Mouse (Mus musculus) gastrocnemius, postnatal 4 days (tissue): ENCODE results near the gene Olfr651. TPM values are rescaled to one million over a fixed set of nuclear protein-coding genes. Genes with fewer than 3 reads are reported as not detected.
"Not testable (repeated sequence)": the region's sequence is repeated elsewhere in the genome, so short reads cannot be mapped to it uniquely, and the experiment has no call there.

ENCODE experiments used
- DNase-seq, 2 experiments: peaks; one replicate each; pipeline ENCODE4 v3.0.0; 2021 to 2022; ENCODE audit warnings: low spot score in 2 of 2, mixed read lengths in 2 of 2
- long read RNA-seq, 2 experiments: library from polyadenylated mRNA; stranded (forward); transcript quantifications; one replicate each; pipeline ENCODE4 v2.0.0; 2021
- total RNA-seq, 2 experiments: library from RNA; stranded (reverse); gene quantifications; 2 replicates each; pipeline ENCODE4 v1.2.3; 2021

Gene Olfr651
- total RNA-seq: not detected
- long read RNA-seq, experiment 1: 0 reads
- long read RNA-seq, experiment 2: 0 reads

- DNase-seq: no peak
Observed at GRCm38 (mm10) chr7:104549833-104550232, at the start of gene Olfr651. Gene Olfr651, plus strand, starts transcription at chr7:104550133.

- DNase-seq: not testable (repeated sequence)
Observed at GRCm38 (mm10) chr7:104501186-104501585, 48.7 kb upstream of the Olfr651 start.

GRCm38 (mm10) chr7:104501589-104502371, 48.2 kb upstream of the Olfr651 start:
- no peak for DNase-seq

- not testable (repeated sequence) for DNase-seq
Observed at GRCm38 (mm10) chr7:104507421-104508065, 42.4 kb upstream of the Olfr651 start, which contains the start of gene Trim30d. Gene Trim30d, minus strand, starts transcription at chr7:104507849.

- no peak for DNase-seq
Observed at GRCm38 (mm10) chr7:104552700-104553099, 2.8 kb downstream of the Olfr651 start.

GRCm38 (mm10) chr7:104560601-104561000, 10.7 kb downstream of the Olfr651 start, which contains the start of gene Olfr652:
Gene Olfr652, plus strand, starts transcription at chr7:104560901.
- DNase-seq: no peak

- DNase-seq: no peak
Observed at GRCm38 (mm10) chr7:104577014-104577413, 27.1 kb downstream of the Olfr651 start, which contains the start of gene Olfr653. Gene Olfr653, plus strand, starts transcription at chr7:104577314.

- DNase-seq: no peak
Observed at GRCm38 (mm10) chr7:104580846-104581245, 30.9 kb downstream of the Olfr651 start.

GRCm38 (mm10) chr7:104581429-104581828, 31.5 kb downstream of the Olfr651 start:
- DNase-seq: no peak

- DNase-seq: no peak
Observed at GRCm38 (mm10) chr7:104586725-104587124, 36.8 kb downstream of the Olfr651 start, which contains the start of gene Olfr654. Gene Olfr654, plus strand, starts transcription at chr7:104587025.

- no peak for DNase-seq
Observed at GRCm38 (mm10) chr7:104588274-104588673, 38.3 kb downstream of the Olfr651 start.

- no peak for DNase-seq
Observed at GRCm38 (mm10) chr7:104601679-104602078, 51.7 kb downstream of the Olfr651 start, which contains the start of gene Olfr655. Gene Olfr655, minus strand, starts transcription at chr7:104601779.

GRCm38 (mm10) chr7:104603173-104603572, 53.2 kb downstream of the Olfr651 start:
- no peak for DNase-seq

Other genes with a start within 250 kb of the Olfr651 start
- gene Trim12a, start 234.7 kb upstream of the Olfr651 start, total RNA-seq: 1 to 10 TPM; 4.5 to 5.4 TPM
- gene Trim34b, start 220.7 kb upstream of the Olfr651 start, total RNA-seq: under 1 TPM in 1 of 2 experiments, not detected in 1; 0.29 TPM
- gene Trim12c, start 196.8 kb upstream of the Olfr651 start, total RNA-seq: 1 to 10 TPM; 2.6 to 3.5 TPM
- under 1 TPM; 0.05 to 0.08 TPM for gene Trim30b, start 180.2 kb upstream of the Olfr651 start, total RNA-seq
- under 1 TPM in 1 of 2 experiments, not detected in 1; 0.21 TPM for gene Trim30c, start 149.3 kb upstream of the Olfr651 start, total RNA-seq
- gene Trim30a, start 84.9 kb upstream of the Olfr651 start, total RNA-seq: 1 to 10 TPM; 1.4 to 1.5 TPM
- gene Trim30d, start 42.3 kb upstream of the Olfr651 start, total RNA-seq: under 1 TPM; 0.32 to 0.62 TPM
- not detected for gene Olfr652, start 10.8 kb downstream of the Olfr651 start, total RNA-seq
- gene Olfr653, start 27.2 kb downstream of the Olfr651 start, total RNA-seq: not detected
- gene Olfr654, start 36.9 kb downstream of the Olfr651 start, total RNA-seq: not detected
- gene Olfr655, start 51.6 kb downstream of the Olfr651 start, total RNA-seq: not detected
- not detected for gene Olfr656, start 63.8 kb downstream of the Olfr651 start, total RNA-seq
- not detected for gene Olfr657, start 74.7 kb downstream of the Olfr651 start, total RNA-seq
- gene Olfr658, start 97.2 kb downstream of the Olfr651 start, total RNA-seq: not detected
- gene Olfr659, start 116.6 kb downstream of the Olfr651 start, total RNA-seq: not detected
- gene Olfr661, start 136.4 kb downstream of the Olfr651 start, total RNA-seq: not detected
- gene Usp17le, start 227.3 kb downstream of the Olfr651 start, total RNA-seq: not detected